Mouse (Mus musculus) c-Kit-positive CD71-negative TER-119-negative erythroid progenitor cells, embryonic 14.5 days (primary cell): ENCODE results near the gene Ypel4.

Experiments
- DNase-seq: peaks from one replicate; pipeline ENCODE4 v3.0.0-alpha.2; 2013; ENCODE audit warnings: low read depth

The Ypel4 gene

GRCm38 (mm10) chr2:84761840-84762239 is 28.0 kb downstream of the Ypel4 start:
- no peak for DNase-seq

GRCm38 (mm10) chr2:84762295-84762694 is 28.4 kb downstream of the Ypel4 start:
- DNase-seq, result no peak

DNA sequence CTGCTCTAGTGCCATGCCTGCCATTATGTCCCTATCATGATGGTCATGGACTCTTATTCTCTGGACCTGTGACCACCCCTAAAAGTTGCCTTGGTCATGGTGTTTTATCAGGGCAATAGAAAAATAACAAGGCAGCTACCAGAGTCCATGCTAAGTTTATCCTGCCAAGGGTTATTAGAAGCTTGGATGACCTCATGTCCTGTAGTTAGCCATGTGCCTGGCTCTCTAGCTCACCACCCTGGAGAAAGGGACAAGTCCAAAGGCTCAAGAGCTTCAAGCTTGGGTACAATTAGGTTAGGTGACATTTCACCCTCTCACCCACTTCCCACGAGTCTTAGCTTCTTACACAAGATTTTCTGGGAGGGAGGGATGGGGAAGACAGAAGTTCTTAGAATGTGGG is 29.0 kb downstream of the Ypel4 start:
- no peak for DNase-seq

GRCm38 (mm10) chr2:84770501-84770900 is 36.6 kb downstream of the Ypel4 start:
- DNase-seq, result no peak

GRCm38 (mm10) chr2:84772454-84772853 is 38.6 kb downstream of the Ypel4 start:
- no peak for DNase-seq

DNA sequence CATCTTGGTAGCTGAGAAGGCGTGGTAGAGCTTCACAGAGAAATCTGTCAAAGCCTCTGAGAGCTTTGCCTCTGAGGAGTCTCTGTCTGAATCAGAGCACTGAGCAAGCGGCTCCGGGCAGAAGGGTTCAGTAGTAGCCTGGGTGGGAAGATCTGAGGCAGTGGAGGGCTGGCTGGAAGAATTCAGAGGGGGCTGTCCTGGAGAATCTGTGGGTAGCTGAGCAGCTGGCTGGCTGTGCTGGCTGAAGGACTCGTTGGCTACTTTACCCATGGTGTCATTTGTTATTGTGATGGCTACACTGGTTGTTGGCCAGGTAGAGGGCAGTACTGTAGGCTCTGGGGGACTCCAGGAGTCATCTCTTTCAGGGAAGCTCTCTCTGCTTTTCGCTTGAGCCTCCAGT is 39.3 kb downstream of the Ypel4 start:
- DNase-seq, result no peak

- no peak for DNase-seq
Observed at GRCm38 (mm10) chr2:84774751-84775150, 40.9 kb downstream of the Ypel4 start.

GRCm38 (mm10) chr2:84775241-84775640 is 41.4 kb downstream of the Ypel4 start, which contains the start of gene Serping1:
Serping1 (minus strand) TSS chr2:84775444.
- no peak for DNase-seq

DNA sequence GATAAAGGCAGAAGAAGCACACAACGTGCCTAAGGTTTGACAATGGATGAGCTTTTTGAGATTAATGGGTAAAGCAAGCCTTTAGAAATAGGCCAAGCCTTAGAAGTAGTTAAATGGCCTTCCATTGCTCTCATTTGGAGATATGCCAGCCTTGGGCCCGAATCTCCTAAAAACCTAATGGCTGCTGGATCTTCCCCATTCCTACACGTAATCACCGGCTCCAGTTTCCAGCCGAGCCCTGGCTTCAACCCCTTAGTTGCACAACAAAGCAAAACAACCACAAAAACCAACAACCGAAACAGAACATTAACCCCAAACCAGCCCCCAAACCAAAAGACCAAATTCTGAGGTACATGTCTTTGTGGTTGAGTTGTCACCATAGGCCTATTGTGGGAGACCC is 41.8 kb downstream of the Ypel4 start:
- no peak for DNase-seq

GRCm38 (mm10) chr2:84777706-84778105 is 43.8 kb downstream of the Ypel4 start:
- no peak for DNase-seq

- peak; percentile 32 for DNase-seq
Observed at GRCm38 (mm10) chr2:84779210-84779609, 45.4 kb downstream of the Ypel4 start.

DNA sequence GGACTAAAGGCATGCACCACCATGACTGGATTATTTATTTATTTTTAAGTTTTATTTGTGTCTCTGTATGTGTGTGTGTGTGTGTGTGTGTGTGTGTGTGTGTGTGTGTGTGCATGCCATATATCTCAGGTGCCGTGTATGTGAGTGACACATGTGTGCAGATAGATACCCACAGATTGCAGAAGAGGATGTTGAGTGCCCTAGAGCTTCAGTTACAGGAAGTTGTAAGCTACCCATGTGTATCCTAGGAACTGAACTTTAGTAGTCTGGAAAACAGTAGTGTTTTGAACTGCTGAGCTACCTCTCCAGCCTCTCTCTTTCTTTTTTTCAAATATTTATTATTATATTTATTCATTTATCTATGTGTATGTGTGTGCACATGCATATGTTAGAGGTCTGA is 49.5 kb downstream of the Ypel4 start:
- no peak for DNase-seq

DNA sequence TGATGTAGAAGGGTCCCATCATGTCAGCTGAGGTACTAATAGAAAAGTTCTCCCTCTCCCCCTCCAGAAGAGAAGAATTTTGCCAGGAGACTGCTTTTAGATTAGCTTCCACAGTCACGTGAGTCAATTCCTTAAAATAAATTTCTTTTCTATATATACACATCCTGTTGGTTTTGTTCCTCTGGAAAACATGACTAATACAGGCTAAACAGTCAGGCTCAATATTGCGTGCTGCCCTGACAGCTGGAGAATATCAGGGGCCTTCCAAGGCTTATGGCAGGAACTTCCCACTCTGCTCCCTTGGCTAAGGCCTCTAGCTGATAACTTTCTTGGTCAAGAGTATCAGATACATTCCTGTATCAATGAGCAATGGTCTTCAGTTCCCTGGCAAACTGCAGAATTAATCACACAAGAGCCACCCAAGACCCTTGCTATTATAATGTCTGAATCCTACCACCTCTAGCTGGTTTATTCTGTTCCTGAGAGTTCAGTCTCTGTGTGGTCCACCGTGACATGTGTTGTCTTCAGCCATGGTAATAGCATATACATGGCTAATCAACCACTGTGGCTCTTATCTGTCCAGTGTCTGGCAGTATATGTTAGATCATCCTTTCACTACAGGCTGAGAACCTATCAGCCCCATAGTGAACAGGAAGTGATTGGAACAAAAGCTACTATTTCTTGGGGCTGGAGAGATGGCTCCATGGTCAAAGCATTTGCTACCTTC is 50.1 kb downstream of the Ypel4 start:
- DNase-seq, result no peak
